Mouse (Mus musculus): ENCODE measurements around the gene Kcnab1.

Gene Kcnab1

DNA sequence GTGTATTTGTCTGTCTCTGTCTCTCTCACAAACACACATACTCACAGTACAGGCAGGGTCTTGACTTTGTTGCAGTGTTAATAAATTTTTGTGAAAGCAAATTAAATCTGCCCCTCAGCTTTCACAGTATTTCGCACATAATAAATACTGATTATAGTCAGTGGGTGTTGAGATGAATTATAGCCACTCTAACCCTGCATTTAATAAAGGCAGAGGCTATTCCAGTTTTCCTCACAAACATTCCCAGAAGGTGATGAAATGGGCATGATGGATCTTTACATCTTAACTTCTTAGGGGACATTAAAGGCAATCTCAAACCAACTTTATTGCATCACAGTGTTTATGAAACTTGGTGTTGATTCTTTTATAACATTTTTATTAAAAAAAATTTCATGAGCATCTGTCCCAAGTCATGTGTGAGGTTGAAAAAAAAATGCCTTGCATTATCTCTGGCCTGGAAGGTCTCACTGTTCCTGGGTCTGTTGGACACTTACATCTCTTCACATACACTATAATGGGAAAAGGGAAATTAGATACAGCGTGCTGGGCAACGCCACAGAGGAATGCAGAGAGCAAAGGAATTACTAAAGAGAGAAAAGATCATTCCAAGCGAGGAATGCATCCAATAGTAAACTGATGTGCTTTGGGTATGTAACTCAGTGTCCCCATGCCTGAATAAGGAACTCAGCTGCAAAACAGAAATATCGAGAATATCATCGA, 95.3 kb downstream of the Kcnab1 start:
- no peak for DNase-seq

- no peak for DNase-seq
Observed at GRCm38 (mm10) chr3:65205539-65206020, 96.4 kb downstream of the Kcnab1 start.

DNA sequence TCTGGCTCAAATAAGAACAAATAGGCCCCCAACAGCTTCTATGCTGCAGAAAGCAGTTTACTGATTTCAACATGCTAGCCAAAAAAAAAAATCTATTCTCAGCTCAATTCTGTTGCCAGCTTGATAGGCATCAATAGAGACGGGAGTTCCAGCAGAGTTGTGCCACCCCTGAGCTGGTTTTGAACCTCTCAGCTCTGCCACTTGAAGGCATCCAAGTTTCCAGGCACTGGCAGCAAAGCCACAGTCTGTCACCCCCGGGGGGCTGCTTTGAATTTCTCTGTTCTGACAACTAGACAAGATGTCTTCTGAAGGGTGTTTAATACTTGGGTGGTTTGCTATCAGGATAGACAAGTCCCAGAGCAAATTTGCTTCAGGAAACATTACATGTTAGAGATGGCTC, 104.5 kb downstream of the Kcnab1 start:
- DNase-seq: no peak

GRCm38 (mm10) chr3:65214635-65215034, 105.5 kb downstream of the Kcnab1 start:
- DNase-seq: no peak

DNA sequence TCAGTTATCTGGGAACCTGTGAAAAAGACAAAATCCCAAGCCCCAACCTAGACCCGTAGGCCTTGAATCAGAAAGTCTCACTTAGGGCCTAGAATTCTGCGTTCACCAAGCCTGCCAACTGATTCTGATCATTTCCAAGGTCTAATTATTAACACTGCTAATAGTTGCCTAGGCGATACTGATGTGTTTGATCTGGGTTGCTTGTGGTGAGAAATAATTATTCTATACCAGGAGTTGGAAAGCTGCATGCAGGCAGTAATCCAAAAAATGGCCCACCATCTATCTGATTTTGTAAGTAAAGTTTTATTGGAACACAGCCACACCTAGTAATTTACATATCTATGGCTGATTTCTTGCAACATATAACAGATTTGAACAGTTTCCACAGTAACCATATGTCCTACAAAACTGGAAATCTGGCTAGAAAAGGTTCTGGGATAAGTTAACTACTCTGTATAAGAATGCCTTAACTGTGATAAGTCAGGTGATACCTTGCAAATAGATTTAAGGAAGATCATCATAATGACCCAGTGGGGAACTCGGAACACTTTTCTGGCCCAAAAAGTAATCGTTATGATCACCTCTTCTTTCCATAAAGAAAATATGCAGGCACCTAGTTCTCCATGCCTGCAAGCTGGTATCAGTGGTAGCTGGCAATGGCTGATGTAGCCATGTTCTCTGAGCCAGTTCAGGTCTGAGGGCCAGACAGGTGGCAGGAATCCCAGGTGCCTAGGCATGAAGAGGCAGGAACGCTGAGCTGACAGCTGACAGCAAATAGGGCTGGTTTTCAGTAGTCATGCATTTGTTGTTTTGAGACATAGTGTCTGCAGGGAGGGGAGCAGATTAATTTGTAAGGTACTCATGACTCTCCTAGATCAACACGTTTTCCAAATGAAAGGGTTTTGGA, 108.7 kb downstream of the Kcnab1 start:
- no peak for DNase-seq

GRCm38 (mm10) chr3:65220287-65220686, 111.1 kb downstream of the Kcnab1 start:
- DNase-seq: no peak

- DNase-seq: no peak
Observed at GRCm38 (mm10) chr3:65223635-65224034, 114.5 kb downstream of the Kcnab1 start.

DNA sequence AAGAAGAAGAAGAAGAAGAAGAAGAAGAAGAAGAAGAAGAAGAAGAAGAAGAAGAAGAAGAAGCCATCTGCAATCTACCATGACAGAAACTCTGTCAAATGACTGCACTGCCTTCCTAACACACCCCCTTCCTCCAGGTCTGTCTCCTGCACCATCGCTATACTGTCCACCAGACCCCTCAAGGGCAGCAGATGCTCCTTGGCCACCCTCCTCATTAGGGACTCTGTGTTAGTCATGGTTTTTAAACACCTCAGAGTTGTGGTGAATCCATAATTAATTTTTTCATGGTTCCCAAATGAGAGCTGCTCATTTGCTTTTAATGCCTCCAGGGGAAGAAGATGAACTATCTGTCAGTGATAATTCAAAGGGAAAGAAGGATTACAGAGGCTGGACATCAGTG, 121.8 kb downstream of the Kcnab1 start:
- no peak for DNase-seq

DNA sequence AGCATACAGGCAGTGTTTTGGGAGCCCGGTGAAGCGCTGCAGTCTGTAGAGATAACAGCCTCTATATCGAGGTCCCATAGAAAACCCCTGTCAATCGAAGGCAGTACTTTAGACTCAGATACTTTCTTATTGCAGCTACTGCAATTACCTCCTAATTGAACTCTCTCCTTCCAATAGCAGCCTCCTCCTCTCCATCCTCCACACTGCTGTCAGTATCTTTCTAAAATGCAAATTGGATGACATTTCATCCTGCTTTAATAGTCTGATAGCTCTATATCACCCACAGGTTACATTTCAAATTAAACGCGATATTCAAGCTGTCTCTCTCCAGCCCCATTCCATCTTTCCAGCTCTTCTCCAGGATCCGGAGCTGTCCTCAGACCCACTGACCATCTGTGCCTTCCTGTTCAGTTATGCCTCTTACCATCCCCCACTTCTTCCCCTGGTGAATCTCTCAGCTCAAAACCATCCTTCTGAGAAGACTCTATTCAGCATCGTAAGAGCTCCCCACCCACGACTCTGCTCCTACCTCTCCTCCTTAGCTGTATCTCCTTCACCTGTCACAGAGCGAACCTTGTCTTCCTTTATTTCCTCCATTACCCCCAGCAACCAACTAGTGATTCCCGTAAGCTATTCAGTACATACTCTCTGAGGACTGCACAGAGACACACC, 122.4 kb downstream of the Kcnab1 start:
- DNase-seq: no peak

- no peak for DNase-seq
Observed at GRCm38 (mm10) chr3:65249023-65249422, 139.8 kb downstream of the Kcnab1 start.

- no peak for DNase-seq
Observed at GRCm38 (mm10) chr3:65260521-65260920, 151.3 kb downstream of the Kcnab1 start.

DNA sequence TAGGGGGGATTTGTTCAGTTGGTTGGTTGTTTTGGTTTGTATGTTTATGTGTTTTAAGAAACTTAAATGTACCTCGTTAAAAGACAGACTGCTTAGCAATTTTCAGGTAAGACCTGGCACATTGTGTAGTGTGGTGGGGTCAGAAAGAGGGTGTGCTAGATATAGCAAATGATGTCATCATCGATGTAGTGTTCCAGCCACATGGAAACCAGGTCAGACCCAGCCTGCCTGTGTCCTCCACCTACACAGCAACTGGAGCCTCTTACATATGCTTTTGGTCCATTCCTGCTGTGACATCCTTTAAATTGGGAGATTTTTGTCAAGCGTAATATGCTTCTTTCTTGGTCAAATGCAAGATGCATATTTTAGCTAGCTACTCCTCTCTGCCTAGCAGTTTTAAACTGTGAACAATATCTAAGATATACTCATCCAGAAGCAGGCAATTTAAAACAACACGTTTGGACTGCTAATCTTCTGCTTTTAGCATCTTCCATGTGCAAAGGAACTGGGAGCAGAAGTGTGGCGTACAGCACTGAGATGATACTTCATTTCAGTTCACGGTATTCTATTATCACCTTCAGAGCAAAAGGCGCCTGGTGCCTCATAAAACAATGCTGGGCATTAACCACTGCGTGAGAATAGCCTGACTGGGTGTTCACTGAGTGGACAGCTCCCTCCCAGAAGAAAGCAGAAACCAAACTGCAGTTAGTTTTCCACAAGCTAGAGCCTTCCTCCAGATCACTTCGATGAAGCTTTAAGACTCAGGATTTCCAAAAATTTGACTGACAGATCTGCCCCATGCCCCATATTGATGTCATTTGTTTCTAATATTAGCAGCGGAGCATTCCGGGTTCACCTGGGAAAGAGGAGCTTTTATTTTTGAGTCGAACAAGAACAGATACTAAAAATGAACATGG, 153.6 kb downstream of the Kcnab1 start:
- no peak for DNase-seq

DNA sequence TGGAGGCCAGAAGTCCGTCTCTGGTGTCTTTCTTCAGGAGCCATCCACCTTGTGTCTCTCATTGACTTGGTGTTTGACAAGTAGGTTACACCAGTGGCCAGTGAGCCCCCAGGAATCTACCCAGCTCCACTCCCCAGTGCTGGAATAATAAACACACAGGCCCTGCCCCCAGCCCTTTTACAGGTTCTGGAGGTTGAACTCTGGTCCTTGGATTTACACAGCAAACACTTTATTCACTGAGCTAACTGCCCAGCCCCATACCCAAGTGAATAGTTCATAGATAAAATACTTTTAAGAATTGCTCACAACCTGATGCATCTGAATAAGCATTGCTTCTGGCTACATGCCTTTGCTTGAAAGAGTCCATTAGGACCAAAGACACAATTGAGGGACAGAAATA, 164.1 kb downstream of the Kcnab1 start:
- no peak for DNase-seq

GRCm38 (mm10) chr3:65277777-65278176, 168.6 kb downstream of the Kcnab1 start:
- DNase-seq: no peak

GRCm38 (mm10) chr3:65283366-65283765, 174.2 kb downstream of the Kcnab1 start:
- DNase-seq: no peak

- no peak for DNase-seq
Observed at GRCm38 (mm10) chr3:65288994-65289393, 179.8 kb downstream of the Kcnab1 start.

DNA sequence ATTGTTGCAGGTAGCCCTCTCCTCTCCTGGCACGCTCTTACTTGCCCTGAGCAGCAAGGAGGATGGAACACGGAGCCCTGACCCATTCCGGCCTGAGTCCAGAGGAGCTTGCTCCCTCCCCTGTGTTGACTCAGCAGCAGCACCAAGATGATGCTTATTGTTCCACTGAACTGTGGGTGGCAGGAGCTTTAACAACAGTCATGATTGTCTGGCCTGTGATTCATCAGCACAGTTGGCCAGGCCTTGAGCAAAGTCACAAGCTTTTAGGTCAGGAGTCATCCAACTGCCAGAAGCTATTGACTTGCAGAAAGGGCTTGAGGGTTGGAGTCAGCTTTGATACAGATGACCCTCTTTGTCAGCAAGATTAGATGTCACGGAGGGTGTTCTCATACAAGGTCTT, 187.8 kb downstream of the Kcnab1 start:
- DNase-seq: no peak

GRCm38 (mm10) chr3:65299205-65299604, 190.0 kb downstream of the Kcnab1 start:
- DNase-seq: no peak

DNA sequence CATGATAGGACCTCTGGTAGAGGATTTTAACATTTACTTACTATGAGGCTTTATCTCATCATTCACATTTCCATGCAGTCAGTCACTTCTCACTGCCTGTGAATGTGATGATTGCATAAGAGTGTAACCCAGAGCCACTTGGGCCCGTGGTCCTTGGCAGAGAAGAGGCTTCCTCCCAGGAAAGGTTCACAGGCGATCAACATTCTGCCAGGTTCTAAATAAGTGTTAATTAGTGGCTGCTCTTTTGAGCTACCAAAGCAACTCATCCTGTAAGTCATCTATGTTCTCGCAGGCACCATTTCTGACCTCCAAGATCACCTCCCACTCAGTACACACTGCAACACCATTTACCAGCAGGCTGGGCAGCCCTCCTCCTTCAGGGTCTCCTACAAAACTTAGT, 192.3 kb downstream of the Kcnab1 start:
- no peak for DNase-seq

GRCm38 (mm10) chr3:65302559-65302958, 193.4 kb downstream of the Kcnab1 start:
- DNase-seq: no peak

- no peak for DNase-seq
Observed at GRCm38 (mm10) chr3:65315837-65316236, 206.7 kb downstream of the Kcnab1 start.

DNA sequence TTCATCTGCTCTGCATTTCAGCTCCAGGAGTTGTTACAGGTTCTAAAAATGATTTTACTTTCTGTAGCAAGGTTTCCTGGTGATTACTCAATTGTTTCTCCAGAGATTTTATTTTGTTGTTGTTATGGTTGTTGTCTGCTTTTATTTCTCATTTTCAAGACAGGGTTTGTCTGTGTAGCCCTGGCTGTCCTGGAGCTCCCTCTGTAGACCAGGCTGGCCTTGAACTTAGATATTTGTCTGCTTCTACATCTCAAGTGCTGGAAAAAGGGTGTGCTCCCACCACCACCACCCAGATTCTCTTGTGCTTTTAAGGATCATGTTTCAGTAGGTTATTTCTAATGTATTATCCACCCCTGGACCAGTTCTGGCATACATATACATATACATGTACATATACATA, 207.6 kb downstream of the Kcnab1 start:
- DNase-seq: no peak
